Mouse (Mus musculus): ENCODE results near the gene Tex9.
"Not testable (repeated sequence)": the region's sequence is repeated elsewhere in the genome, so short reads cannot be mapped to it uniquely, and the experiment has no call there.

Tex9 gene

DNA sequence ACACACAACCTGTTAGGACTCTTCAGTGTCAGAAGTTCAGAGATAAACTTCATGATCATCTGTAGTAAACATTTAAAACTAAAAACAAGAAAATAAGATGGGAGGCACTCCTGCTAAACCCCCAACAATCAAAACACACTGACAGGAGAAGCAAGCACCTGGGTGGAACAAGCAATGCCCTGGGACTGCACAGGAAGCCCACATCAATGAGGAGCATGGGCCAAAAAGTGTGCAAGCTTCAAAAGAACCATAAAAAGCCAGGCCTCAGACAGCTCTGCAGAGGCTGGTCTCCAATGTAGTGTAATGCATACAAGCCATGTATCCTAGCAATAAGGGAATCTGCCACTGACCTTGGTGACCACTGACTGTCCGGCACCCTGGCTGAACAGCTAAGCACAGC lies 12.7 kb downstream of the Tex9 start:
- DNase-seq (ENCODE audit: low spot score), result no peak

DNA sequence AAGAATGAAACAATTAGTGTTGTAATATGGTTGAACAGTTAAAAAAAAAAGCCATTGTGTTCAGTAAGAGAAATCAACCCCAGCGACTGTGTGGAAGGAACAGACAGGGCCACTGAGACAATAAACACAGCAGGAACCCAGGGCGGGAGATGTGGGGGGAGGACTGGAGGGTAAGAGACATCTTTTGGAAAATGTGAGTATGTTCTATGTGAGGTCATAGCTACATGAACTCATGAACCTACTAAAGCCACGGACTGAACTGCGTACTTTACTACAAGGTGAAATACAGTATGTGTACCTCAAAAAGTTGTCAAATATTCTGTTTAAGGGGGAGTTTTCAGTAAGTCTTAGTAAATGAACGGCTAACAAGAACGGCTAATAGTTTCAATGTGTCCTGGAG lies 14.7 kb downstream of the Tex9 start:
- no peak for DNase-seq (ENCODE audit: low spot score)

DNA sequence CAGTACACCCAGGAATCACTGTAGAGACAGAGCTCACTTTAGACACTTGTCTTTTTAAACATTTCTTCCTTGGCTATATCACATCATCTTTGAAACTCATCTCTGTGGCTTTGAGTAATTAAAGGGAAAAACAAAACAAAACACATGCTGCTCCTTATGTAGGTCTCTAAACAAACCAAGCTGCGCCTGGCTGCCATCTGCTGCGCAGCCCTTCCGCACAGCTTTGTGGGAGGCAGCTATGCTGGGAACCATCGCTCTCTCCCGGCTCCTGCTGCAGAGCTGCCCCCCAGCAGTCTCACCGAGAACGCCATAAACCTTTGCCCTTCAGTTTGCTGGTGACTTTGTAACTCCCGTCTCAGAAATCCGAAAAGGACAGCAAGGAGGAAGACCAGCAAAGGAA lies 16.5 kb downstream of the Tex9 start:
- DNase-seq (ENCODE audit: low spot score), result no peak

- DNase-seq (ENCODE audit: low spot score), result no peak
Measured at GRCm38 (mm10) chr9:72469851-72470250, 22.2 kb downstream of the Tex9 start.

DNA sequence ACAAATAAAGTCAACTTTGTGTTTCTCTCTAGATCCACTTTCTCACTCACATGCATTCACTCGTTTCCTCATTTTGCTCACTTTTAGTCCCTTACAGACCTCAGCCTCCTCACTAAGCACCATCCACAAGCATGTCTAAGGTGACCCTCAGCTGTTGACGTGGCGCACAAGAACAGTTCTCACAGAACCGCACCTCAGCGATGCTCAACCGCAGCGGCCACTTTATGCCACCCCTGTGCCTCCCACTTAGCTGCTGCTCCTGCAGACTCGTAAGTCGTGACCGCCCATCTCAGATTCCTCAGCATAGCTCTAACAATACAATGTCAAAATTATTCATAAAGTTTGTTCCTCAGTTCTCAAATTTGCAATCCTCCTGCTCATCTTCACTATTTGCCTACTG lies 23.4 kb downstream of the Tex9 start:
- DNase-seq (ENCODE audit: low spot score), result no peak

DNA sequence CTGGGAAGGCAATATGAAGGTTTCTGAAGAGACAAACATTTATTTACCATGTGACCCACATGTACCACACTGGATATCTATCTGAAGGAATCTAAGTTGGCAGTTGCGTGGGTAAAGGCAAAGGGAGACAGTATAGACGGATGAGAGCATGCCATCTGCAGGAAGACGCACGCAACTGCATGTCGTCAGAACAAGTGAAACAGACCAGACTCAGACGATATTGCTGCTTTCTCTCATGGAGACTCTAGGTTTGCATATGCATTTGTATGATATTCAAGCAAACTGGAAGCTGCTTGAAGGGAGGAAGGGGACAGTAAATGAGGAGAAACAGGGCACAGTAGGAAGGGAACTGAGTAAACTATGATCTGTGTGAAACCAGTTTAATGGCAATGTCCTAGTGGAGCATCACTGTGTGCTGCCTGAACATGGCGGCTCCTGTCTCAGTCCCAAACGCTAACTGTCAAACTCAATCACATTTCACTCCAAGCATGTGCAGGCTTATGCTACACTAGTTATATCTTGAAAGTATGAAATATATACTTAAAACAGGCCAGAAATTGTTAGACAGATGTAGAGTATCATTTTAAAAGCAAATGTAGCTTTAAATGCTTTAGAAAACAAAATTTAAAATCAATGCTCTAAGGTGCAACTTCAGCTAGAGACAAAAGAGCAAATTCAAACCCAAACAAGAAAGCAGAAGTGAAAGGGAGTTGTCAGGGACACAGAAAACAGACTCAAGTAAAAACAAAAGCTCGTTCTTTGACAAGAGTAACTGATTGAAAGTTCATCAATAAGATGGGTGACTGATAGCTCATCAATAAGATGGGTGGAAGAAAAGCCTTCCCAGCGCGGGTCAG lies 24.2 kb downstream of the Tex9 start:
- no peak for DNase-seq (ENCODE audit: low spot score)

GRCm38 (mm10) chr9:72465754-72466181 lies 26.2 kb downstream of the Tex9 start:
- no peak for DNase-seq (ENCODE audit: low spot score)

DNA sequence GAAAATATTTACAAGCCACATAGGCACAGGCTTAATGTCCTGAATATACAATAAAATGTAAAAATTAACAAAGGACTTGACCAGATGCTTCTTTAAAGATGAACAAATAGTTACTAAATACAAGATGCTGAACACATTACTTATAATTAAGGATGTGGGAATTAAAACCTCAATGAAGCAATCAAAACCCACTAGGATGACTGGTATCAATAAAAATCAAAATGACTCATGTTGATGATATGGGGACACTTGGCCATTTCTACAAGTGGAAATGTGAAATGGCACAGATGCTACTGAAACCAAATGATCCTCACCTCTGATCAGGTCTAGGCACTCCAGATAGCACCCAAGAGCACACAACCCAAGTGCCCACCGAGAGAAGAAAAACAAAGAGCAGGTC lies 27.2 kb downstream of the Tex9 start:
- no peak for DNase-seq (ENCODE audit: low spot score)

- DNase-seq (ENCODE audit: low spot score), result no peak
Measured at GRCm38 (mm10) chr9:72462427-72462826, 29.6 kb downstream of the Tex9 start.

- DNase-seq (ENCODE audit: low spot score), result no peak
Measured at GRCm38 (mm10) chr9:72460767-72461166, 31.2 kb downstream of the Tex9 start.

- DNase-seq (ENCODE audit: low spot score), result no peak
Measured at GRCm38 (mm10) chr9:72459703-72460102, 32.3 kb downstream of the Tex9 start.

- DNase-seq (ENCODE audit: low spot score), result peak; percentile 64
Measured at GRCm38 (mm10) chr9:72458233-72458632, 33.8 kb downstream of the Tex9 start.

DNA sequence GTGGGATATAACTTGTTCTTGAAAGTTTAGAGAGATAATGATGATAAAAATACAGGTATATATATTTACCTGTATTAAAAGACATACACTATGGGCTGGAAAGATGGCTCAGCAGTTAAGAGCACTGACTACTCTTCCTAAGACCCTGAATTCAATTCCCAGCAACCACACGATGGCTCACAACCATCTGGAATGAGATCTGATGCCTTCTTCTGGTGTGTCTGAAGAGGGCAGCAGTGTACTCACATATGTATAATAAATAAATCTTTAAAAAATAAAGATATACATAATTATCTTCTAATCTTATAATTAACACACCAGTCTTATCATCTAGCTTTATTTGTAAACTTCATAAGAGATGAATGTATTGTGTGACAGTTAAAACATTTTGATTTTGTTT lies 35.6 kb downstream of the Tex9 start:
- no peak for DNase-seq (ENCODE audit: low spot score)

- DNase-seq (ENCODE audit: low spot score), result not testable (repeated sequence)
Measured at GRCm38 (mm10) chr9:72454281-72454680, 37.7 kb downstream of the Tex9 start.

- no peak for DNase-seq (ENCODE audit: low spot score)
Measured at GRCm38 (mm10) chr9:72451111-72451510, 40.9 kb downstream of the Tex9 start.

- DNase-seq (ENCODE audit: low spot score), result no peak
Measured at GRCm38 (mm10) chr9:72450363-72450762, 41.6 kb downstream of the Tex9 start.

GRCm38 (mm10) chr9:72449841-72450240 lies 42.2 kb downstream of the Tex9 start:
- DNase-seq (ENCODE audit: low spot score), result no peak

DNA sequence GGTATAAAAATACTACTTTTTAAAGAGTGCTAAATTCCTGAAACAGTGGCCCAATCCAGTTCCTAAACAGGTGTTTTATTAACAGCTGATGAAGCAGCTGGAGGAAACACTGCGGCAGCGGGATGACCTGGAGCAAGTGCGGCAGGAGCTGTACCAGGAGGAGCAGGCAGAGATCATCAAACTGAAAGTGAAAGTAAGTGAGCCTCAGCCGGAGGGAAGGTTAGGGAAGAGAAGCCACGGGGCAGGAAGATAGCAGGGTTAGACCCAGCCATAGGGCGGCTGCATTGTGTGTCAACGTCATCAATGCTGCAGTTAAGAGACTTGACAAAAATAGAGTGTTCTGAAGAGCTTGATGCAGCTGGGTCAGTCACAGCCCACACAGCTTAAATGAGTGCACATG lies 42.6 kb downstream of the Tex9 start:
- peak; percentile 6 for DNase-seq (ENCODE audit: low spot score)

DNA sequence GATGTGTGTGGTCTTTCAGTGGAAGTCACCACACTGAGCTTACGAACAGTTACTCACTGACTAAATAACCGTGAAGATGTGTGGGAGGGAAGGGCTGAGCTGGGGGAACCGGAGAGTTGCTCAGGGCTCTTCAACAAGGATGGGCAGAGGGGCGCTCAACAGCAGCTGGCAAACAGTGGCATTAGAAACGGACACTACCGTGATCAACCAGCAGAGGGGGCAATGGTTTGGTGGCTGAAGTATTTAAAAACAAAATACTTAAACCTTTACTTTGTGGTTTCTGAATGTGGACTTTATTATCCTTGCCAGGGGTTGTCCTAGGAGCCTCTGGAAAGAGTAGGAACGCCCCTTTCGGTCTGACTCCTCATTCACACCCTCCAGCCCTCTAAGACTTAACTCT lies 44.0 kb downstream of the Tex9 start:
- DNase-seq (ENCODE audit: low spot score), result peak; percentile 62

DNA sequence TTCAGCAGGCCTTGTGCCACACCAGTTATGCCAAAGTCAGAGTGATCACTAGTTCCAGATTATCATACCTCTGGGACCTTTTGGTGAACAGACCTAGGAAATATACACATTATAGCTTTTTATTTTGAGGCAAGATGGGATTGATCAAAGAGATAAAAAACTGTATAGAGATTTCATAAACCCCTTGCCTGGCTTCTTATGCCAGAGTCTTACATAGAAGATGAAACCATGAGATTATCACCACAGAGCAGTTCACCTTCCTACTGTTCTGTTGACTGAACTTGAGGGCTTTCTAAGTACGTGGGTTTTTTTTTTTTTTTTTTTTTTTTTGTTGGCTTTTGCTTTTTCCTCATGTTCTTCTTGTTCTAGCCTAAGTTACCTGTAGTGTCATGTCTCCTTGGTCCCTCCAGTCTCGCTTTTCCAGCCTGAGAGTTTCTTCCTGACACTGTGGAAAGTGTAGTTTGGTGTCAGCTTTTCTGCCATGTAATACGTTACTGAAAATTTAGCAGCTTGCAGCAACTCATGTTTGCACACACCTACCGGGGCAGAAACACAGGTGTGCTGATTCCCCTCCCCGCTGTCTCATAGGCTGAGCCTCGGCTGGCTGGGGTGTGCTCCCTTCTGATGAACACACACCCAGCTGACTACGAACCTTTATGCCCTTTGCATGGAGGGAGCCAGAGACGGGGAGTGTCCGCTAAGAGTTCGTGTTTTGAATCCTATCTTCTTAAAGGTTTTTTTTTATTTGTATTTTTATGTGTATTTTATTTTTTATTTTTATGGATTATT lies 49.9 kb downstream of the Tex9 start:
- no peak for DNase-seq (ENCODE audit: low spot score)

GRCm38 (mm10) chr9:72440948-72441926 lies 50.8 kb downstream of the Tex9 start:
- DNase-seq (ENCODE audit: low spot score), result no peak

GRCm38 (mm10) chr9:72440358-72440757 lies 51.7 kb downstream of the Tex9 start:
- no peak for DNase-seq (ENCODE audit: low spot score)
